Mouse (Mus musculus) heart, embryonic 14.5 days (tissue): ENCODE results near the gene Olfr1291-ps1. TPM values are rescaled to one million over a fixed set of nuclear protein-coding genes. Genes with fewer than 3 reads are reported as not detected.

Source experiments
- ATAC-seq: fragments of 200-750 bp; cut with Nextera tagmentation; 2 replicates; pipeline ENCODE4 v1.8.0; 2017; ENCODE audit warnings: low read depth, moderate TSS enrichment; ENCODE audit not compliant: insufficient number of reproducible peaks, insufficient read depth, low FRiP score
- H3K27ac ChIP-seq, 2 experiments: fragments of 200-500 bp in 1 of 2; fragments of 300-500 bp in 1 of 2; sonication (generic) in 1 of 2; replicated peaks in 1 of 2; 2 replicates each; pipeline ENCODE4 v1.5.1; 2012 to 2014; ENCODE audit warnings: low read depth in 2 of 2, low read length in 2 of 2, control low read depth in 1 of 2, mild to moderate bottlenecking in 1 of 2, mixed read lengths in 1 of 2; ENCODE audit not compliant: control insufficient read depth in 1 of 2, insufficient read depth in 1 of 2
- H3K27me3 ChIP-seq: fragments of 300-500 bp; sonication (generic); 2 replicates; pipeline ENCODE4 v1.6.1; 2014; ENCODE audit warnings: mild to moderate bottlenecking, low read length, control low read depth; ENCODE audit not compliant: control insufficient read depth, insufficient read depth
- H3K36me3 ChIP-seq: fragments of 300-500 bp; sonication (generic); 2 replicates; pipeline ENCODE4 v1.6.1; 2014; ENCODE audit warnings: mild to moderate bottlenecking, control low read depth, low read length, mixed read lengths; ENCODE audit not compliant: control insufficient read depth, insufficient read depth
- H3K4me1 ChIP-seq, 2 experiments: fragments of 200-500 bp in 1 of 2; fragments of 300-500 bp in 1 of 2; sonication (generic) in 1 of 2; 2 replicates each; pipeline ENCODE4 v1.6.1; 2012 to 2014; ENCODE audit warnings: low read length in 2 of 2, control low read depth in 1 of 2, mixed read lengths in 1 of 2; ENCODE audit not compliant: control insufficient read depth in 2 of 2, insufficient read depth in 2 of 2
- H3K4me2 ChIP-seq: fragments of 300-500 bp; sonication (generic); 2 replicates; pipeline ENCODE4 v1.6.1; 2014; ENCODE audit warnings: mild to moderate bottlenecking, low read length
- H3K4me3 ChIP-seq, 2 experiments: fragments of 200-500 bp in 1 of 2; fragments of 300-500 bp in 1 of 2; sonication (generic) in 1 of 2; 2 replicates each; pipeline ENCODE4 v1.5.1; 2012 to 2014; ENCODE audit warnings: low read length in 2 of 2, mild to moderate bottlenecking in 2 of 2, control low read depth in 1 of 2, low read depth in 1 of 2, moderate library complexity in 1 of 2; ENCODE audit not compliant: control insufficient read depth in 1 of 2, insufficient read depth in 1 of 2
- H3K9ac ChIP-seq: fragments of 300-500 bp; sonication (generic); 2 replicates; pipeline ENCODE4 v1.6.1; 2014; ENCODE audit warnings: mild to moderate bottlenecking, low read length
- H3K9me3 ChIP-seq: fragments of 300-500 bp; sonication (generic); 2 replicates; pipeline ENCODE4 v1.6.1; 2016; ENCODE audit warnings: low read length, control low read depth; ENCODE audit not compliant: control insufficient read depth
- WGBS: fragments of 180-500 bp; shearing (Covaris S2); extraction: QIAGEN DNeasy Blood & Tissue Kit; methylation state at CpG from one replicate; pipeline ENCODE4 v1.1.7; 2014; 5-methylcytosine and 5-hydroxymethylcytosine counted together
- polyA plus RNA-seq: library from polyadenylated mRNA; unstranded; fragments of >200 nt; fragmentation: Nextera tagmentation; extraction: Ambion mirVana; gene quantifications from 2 replicates; pipeline ENCODE4 v1.2.1, GENCODE M21; 2014

Olfr1291-ps1 gene
- polyA plus RNA-seq: not detected in 2 replicates

DNA sequence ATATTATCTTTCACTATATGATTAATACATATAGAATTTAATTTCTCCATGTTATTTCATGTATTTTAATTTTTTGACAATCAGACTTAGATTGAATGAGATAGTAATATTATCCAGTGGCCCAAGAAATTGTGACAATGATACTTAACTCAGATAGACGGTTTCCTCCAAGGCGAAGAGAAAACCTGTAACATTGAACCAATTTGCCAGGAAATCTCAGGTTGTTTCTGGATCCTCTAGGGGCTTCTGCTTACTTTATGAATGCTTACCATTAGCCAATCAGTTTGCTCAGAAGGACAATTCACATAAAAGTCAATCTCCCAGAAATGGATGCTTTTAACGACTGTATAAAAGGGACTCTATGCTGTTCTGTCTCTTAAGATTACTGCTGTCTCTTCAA, at the start of gene Olfr1291-ps1:
TSS of gene Olfr1291-ps1 (plus strand) at position 301 of the 400 bp plus-strand sequence.
- H3K27me3 ChIP-seq: no peaks in the 10 kb centered on the region

DNA sequence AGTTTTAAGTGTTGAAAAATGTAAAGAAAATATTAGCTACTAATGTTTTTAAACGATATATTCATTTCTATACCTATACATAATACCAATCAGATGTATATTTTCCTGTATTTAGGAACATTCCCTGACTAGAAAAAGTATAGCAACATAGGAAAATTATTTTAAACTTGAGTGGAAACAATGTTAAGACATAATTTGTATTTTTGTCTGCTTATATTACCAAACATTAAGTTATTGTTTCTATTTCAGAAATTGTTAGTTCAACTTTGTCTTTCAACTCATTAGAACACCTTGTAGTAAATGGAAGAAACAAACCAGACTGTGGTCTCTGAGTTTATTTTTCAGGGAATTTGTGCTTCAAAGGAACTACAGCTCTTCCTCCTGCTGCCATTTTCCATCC, 48.1 kb upstream of the Olfr1291-ps1 start, which contains the start of gene Olfr1287:
TSS of gene Olfr1287 (plus strand) at position 301 of the 400 bp plus-strand sequence.
- no peaks in the 10 kb centered on the region for H3K4me1 ChIP-seq
- no peak within 1 kb of the TSS for H3K4me3 ChIP-seq
- no peak for ATAC-seq
- no peak within 1 kb of the TSS for H3K9ac ChIP-seq
- H3K36me3 ChIP-seq: no peaks in the 10 kb centered on the region
- no peaks in the 10 kb centered on the region for H3K27me3 ChIP-seq
- no peak within 1 kb of the TSS for H3K4me2 ChIP-seq
- no peak within 1 kb of the TSS for H3K27ac ChIP-seq
- 52% methylated on average over 1 of the region's 1 CpGs for WGBS
- no peaks in the 10 kb centered on the region for H3K9me3 ChIP-seq

More for the DNA sequence above, at the start of gene Olfr1291-ps1:
- no peaks in the 10 kb centered on the region for H3K4me1 ChIP-seq
- H3K4me2 ChIP-seq: no peak within 1 kb of the TSS
- no peaks in the 10 kb centered on the region for H3K9me3 ChIP-seq
- WGBS: 88% methylated on average over 3 of the region's 3 CpGs
- no peaks in the 10 kb centered on the region for H3K36me3 ChIP-seq
- no peak for ATAC-seq
- no peak within 1 kb of the TSS for H3K27ac ChIP-seq
- H3K4me3 ChIP-seq: no peak within 1 kb of the TSS
- H3K9ac ChIP-seq: no peak within 1 kb of the TSS

DNA sequence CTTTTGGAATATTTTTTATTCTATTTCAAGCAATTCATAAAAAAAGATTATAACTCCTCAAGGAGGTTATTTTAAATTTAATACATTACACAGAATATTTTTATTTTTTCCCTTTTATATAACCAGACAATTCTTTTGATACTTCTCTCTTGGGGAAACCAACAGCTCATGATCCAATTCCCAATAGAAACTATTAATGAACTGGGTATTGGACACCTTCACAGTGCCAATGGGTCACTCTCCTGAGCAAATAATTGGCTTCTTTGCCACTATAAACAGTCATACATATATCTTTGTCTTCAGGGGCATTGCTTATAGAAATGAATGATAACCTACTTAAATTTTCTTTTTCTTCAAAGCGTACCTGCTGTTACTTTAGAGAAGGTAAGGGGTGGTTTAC, 23.2 kb upstream of the Olfr1291-ps1 start, which contains the start of gene Olfr1288:
TSS of gene Olfr1288 (plus strand) at position 301 of the 400 bp plus-strand sequence.
- WGBS: 83% methylated on average over 1 of the region's 1 CpGs
- Histone ChIP-seq H3K9me3 (no peaks in the 10 kb centered on the region), H3K4me3 (no peak within 1 kb of the TSS), H3K4me1 (no peaks in the 10 kb centered on the region), H3K36me3 (no peaks in the 10 kb centered on the region), H3K27ac (no peak within 1 kb of the TSS), H3K27me3 (no peaks in the 10 kb centered on the region), H3K4me2 (no peak within 1 kb of the TSS), H3K9ac (no peak within 1 kb of the TSS)
- ATAC-seq: no peak

DNA sequence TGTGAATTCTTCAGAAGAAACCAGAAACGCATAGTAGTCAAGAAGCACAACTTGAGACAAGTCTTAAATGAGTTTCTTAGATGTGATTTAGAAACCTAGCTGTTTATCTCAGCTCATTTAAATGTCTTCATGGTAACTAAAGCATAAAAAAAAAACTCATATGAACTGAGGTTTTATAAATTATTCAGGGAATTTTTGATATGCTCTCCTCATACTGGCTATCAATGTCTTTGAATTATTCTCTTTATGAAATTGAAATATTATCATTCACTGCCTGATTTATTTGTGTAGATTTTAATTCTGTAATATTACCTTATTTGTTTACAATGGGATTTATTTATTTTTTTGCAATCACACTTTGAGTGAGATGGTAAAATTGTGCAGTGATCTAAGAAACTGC, 16.5 kb upstream of the Olfr1291-ps1 start, which contains the start of gene Olfr1289:
TSS of gene Olfr1289 (plus strand) at position 301 of the 400 bp plus-strand sequence.
- no peak for ATAC-seq

DNA sequence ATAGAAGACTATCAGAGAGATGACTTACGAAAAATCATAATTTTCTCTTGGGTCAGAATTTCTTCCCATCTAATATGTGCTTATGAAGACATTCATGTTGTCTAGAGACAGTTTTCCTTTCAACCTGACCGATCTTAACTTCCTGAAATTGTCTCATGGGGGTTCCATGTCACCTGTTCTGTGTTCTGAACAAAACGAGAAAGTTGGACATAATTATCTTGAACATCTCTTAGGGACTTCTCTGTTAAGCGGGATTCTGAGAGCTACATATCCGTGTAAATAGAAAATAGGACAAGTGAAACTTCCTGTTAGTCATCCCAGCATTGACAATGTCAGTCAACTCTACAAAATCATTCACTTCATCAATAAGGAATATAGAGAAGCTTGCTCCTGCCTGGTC, 3.3 kb upstream of the Olfr1291-ps1 start, which contains the start of gene Olfr1290:
TSS of gene Olfr1290 (minus strand) at position 101 of the 400 bp plus-strand sequence.
- Histone ChIP-seq H3K4me1 (no peaks in the 10 kb centered on the region), H3K27me3 (no peaks in the 10 kb centered on the region), H3K4me2 (no peak within 1 kb of the TSS), H3K9ac (no peak within 1 kb of the TSS), H3K36me3 (no peaks in the 10 kb centered on the region), H3K27ac (no peak within 1 kb of the TSS), H3K9me3 (no peaks in the 10 kb centered on the region), H3K4me3 (no peak within 1 kb of the TSS)
- ATAC-seq: no peak
- 64% methylated on average over 5 of the region's 5 CpGs for WGBS

More for the DNA sequence above, 16.5 kb upstream of the Olfr1291-ps1 start, which contains the start of gene Olfr1289:
- Histone ChIP-seq H3K27ac (no peak within 1 kb of the TSS), H3K9ac (no peak within 1 kb of the TSS), H3K36me3 (no peaks in the 10 kb centered on the region), H3K4me2 (no peak within 1 kb of the TSS), H3K27me3 (no peaks in the 10 kb centered on the region), H3K4me3 (no peak within 1 kb of the TSS), H3K4me1 (no peaks in the 10 kb centered on the region), H3K9me3 (no peaks in the 10 kb centered on the region)
- 63% methylated on average over 1 of the region's 1 CpGs for WGBS

DNA sequence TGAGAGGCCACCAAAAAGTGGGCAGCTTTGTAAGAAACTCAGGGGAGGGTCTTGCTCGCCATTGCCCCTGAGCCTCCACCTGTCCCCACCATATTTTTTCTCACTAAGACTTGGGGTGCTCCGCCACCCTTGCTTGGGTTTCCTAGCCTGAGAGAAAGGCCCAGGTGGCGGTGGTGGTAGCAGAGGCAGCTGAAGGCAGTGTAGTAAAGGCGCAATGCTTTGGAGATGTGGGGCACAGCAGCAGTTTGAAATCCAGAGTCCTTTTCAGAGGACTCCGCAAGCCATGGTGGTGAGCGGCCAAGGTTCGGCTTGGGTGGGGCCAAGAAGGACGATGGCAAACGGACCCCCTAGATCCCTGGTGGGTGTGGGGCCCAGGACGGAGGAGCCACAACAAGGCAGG, 20.5 kb downstream of the Olfr1291-ps1 start:
- no peaks in the 10 kb centered on the region for H3K27me3 ChIP-seq
- no peak overlapping the region for H3K4me2 ChIP-seq
- H3K27ac ChIP-seq: no peak overlapping the region
- H3K36me3 ChIP-seq: no peaks in the 10 kb centered on the region
- no peak overlapping the region for H3K9ac ChIP-seq
- H3K4me3 ChIP-seq: no peak overlapping the region
- ATAC-seq: no peak
- H3K4me1 ChIP-seq: no peaks in the 10 kb centered on the region
- WGBS: 81% methylated on average over 10 of the region's 10 CpGs
- peaks cover 6% of the 10 kb centered on the region; the same call in 1 of the 2 replicates for H3K9me3 ChIP-seq

DNA sequence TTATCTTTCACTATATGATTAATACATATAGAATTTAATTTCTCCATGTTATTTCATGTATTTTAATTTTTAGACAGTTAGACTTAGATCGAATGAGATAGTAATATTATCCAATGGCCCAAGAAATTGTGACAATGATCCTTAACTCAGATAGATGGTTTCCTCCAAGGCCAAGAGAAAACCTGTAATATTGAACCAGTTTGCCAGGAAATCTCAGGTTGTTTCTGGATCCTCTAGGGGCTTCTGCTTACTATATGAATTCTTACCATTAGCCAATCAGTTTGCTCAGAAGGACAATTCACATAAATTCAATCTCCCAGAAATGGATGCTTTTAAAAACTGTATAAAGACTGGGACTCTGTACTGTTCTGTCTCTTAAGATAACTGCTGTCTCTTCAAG, 27.9 kb downstream of the Olfr1291-ps1 start, which contains the start of gene Olfr1293-ps:
TSS of gene Olfr1293-ps (plus strand) at position 301 of the 400 bp plus-strand sequence.
- Histone ChIP-seq H3K4me2 (no peak within 1 kb of the TSS), H3K4me3 (no peak within 1 kb of the TSS), H3K27ac (no peak within 1 kb of the TSS), H3K36me3 (no peaks in the 10 kb centered on the region), H3K27me3 (no peaks in the 10 kb centered on the region), H3K9me3 (peaks cover 1% of the 10 kb centered on the region; the same call in 1 of the 2 replicates), H3K4me1 (no peaks in the 10 kb centered on the region), H3K9ac (no peak within 1 kb of the TSS)
- 82% methylated on average over 1 of the region's 1 CpGs for WGBS
- ATAC-seq: no peak

DNA sequence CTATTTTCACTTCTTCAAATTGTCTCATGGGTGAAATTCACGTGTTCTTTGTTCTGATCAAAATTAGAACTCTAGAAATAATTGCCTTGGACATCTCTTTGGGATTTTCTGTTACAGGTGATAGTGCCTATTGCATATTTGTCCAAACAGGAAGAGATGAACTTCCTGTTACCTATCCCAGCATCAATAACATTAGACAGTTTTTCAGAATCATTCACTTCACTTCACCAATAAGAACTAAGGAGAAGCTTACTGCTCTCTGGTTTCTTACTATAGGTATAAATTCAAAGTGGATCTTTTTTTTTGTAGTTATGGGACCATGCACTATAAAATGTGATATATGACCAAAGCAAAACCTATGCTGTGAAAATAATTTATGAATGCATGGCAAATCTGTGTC, 43.2 kb downstream of the Olfr1291-ps1 start, which contains the start of gene Olfr1294:
TSS of gene Olfr1294 (minus strand) at position 101 of the 400 bp plus-strand sequence.
- H3K9ac ChIP-seq: no peak within 1 kb of the TSS
- H3K9me3 ChIP-seq: no peaks in the 10 kb centered on the region
- no peaks in the 10 kb centered on the region for H3K27me3 ChIP-seq
- H3K4me1 ChIP-seq: no peaks in the 10 kb centered on the region
- WGBS: 40% methylated on average over 1 of the region's 1 CpGs
- H3K36me3 ChIP-seq: no peaks in the 10 kb centered on the region
- no peak for ATAC-seq
- no peak within 1 kb of the TSS for H3K27ac ChIP-seq
- no peak within 1 kb of the TSS for H3K4me3 ChIP-seq
- H3K4me2 ChIP-seq: no peak within 1 kb of the TSS
